Mouse (Mus musculus) gastrocnemius, adult 8-10 months (tissue): ENCODE measurements at regions not wholly inside any gene's neighbourhood (a gene's known extent, or its start where the extent isn't known, plus 50 kb on each side); places are given as distances from the start of the nearest gene placed in this dataset.
A peak's percentile ranks its signal among the peaks of the same experiment; 100 is the strongest.
"Not testable (repeated sequence)": the region's sequence is repeated elsewhere in the genome, so short reads cannot be mapped to it uniquely, and the experiment has no call there.

ENCODE experiments used
- DNase-seq, 2 experiments: peaks; one replicate each; pipeline ENCODE4 v3.0.0; 2022; ENCODE audit warnings: low spot score in 2 of 2

- DNase-seq: no peak
These were observed 339.3 kb upstream of the Maf start for GRCm38 (mm10) chr8:116046859-116047258.

- no peak for DNase-seq
These were observed 337.9 kb upstream of the Maf start for GRCm38 (mm10) chr8:116045526-116045925.

DNA sequence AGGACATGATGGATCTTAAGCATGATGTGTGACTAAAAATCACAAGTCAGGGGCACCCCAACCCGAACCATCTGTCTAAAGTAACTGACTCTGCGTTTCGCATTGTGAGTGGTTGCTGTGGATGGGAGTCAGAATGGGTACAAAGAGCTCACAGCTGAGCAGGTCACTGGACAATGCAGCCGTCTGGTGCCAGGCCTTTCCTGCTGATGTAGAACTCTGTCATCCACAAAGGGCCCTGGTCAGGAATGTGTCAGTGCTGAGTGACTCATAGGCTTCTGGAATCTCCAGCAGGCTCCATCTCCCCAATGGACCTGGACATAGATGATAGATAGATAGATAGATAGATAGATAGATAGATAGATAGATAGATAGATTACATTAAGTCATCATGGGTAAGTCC lies 335.8 kb upstream of the Maf start:
- DNase-seq: no peak

DNA sequence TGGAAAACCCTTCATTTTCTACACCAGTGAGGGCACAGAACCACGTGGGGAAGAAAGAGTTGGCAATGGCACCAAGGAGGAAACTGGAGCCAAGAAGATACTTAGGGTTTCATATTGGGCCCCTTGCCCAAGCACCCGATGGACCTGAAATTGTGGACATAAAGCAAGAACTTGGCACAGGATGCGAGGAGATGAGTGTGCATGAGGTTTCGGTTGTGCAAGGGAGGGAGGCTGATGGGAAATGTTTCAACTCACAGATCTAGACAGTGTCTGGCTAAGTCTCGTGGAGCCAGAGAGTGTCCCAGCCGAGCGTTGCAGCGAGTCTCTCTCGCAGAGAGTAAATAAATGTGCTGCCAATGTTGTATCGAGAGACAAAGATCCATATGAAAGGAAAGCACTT lies 323.4 kb upstream of the Maf start:
- no peak for DNase-seq

- DNase-seq: no peak
These were observed 317.7 kb upstream of the Maf start for GRCm38 (mm10) chr8:116025321-116025720.

DNA sequence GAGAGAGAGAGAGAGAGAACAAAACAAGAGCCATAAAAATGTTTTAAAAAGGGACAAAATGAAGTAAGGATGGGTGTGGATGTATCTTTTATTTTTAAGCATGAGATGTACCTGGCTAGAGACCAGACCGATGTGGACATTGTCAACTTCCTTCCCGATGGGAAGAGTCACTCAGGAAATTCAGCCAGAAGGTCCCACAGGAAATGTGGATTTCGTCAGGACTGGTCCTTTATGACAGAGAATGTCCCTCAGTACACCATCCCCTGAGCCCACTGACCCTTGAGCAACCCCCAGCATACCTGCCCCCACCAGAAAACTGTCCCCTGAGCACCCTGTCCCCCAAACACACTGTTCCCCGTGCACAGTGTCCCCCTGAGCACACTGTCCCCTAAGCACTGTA lies 317.2 kb upstream of the Maf start:
- no peak for DNase-seq

GRCm38 (mm10) chr8:116021691-116022090 lies 314.1 kb upstream of the Maf start:
- DNase-seq: no peak

GRCm38 (mm10) chr8:115995320-115995719 lies 287.7 kb upstream of the Maf start:
- no peak for DNase-seq

GRCm38 (mm10) chr8:115991989-115992388 lies 284.4 kb upstream of the Maf start:
- no peak for DNase-seq

DNA sequence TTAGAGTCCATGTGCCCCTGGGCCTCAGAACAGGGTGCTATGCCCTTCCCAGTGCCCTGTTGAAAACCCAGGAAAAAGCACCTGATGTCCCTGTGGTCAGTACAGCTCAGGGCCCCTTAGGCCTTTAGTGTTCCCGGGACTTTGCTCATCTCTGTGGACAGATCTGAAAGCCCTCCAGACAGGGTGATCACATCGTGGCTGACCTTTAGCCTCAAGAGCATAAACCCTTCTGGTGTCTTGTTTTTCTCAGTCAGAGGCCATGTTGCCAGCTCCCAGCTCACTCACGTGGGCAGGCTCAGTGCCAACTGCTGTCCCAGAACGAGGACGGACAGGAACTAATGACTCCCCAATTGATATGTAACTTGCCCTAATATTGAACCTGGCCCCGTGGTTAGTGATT lies 275.8 kb upstream of the Maf start:
- peak in 1 of 2 experiments; percentile 7 for DNase-seq

DNA sequence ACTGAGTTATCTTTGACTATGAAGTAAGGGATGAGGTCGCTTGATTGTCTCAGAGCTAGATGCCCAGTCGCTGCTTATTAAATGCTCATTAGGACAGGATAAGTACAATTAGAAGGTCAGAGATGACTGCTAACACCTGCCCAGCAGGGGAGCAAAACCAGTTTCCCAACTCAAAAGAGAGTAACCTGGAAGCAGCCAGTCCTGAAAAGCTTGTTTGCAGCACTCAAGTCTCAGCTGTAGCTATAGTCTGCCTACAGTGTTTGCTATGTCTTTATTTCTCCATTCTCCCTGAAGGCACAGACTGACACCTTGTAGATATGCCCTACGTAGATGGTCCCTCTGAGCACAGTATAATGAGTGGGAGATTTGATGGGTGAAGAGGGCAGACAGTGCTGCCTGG lies 274.7 kb upstream of the Maf start:
- DNase-seq: no peak

DNA sequence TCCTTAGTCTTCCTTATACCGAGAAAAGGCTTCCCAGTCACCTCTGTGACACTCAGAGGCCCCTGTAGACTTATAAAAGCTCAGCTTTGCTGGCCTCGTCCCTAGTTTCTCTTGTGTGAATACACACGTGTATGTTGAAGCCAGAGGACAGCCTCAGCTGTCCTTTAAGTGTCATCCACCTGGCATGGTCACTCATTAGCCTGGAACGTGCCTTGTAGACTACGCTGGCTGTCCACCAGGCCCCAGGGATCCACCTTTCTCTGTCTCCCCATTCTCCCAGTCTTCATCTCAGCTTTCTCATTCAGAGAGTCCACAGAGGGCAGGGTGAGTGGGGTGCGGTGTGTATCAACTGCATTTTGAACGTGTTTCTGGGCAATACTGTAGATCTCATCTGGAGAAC lies 273.8 kb upstream of the Maf start:
- DNase-seq: no peak

DNA sequence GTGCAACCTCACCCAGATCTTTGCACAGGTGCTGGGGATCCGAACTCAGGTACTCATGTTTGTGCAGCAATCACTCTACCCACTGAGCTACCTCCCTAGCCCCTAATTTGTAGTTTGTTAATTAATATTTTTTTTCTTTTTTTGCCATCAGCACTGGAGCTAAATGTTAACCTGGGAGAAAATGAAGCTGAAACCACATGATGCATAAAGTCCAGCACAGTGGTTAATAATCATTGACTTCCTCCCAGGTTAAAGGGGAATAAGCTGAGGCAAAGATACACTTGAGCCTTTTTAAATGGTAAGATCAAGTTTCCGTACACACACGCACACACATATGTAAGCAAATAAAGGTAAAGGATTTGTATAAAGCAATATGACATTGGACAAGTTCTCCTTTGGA lies 273.0 kb upstream of the Maf start:
- DNase-seq: no peak

- peak; percentile 40 to 52 for DNase-seq
These were observed 269.6 kb upstream of the Maf start for GRCm38 (mm10) chr8:115977152-115977551.

- no peak for DNase-seq
These were observed 267.1 kb upstream of the Maf start for GRCm38 (mm10) chr8:115974706-115975105.

DNA sequence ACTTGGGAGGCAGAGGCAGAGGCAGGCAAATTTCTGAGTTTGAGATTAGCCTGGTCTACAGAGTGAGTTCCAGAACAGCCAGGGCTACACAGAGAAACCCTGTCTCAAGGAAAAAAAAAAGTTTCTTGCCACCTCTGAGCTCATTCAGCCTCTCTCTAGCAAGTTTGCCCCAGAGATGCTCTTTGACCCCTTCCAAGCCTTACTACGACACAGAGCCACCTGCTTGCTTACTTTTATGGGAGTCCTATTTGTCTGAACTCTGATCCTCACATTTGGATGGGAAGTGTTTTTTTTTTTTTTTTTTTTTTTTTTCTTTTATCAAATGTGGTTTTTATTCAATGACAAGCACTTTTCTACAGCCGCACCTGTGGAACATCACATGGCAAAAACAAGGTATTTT lies 263.8 kb upstream of the Maf start:
- DNase-seq: not testable (repeated sequence)

DNA sequence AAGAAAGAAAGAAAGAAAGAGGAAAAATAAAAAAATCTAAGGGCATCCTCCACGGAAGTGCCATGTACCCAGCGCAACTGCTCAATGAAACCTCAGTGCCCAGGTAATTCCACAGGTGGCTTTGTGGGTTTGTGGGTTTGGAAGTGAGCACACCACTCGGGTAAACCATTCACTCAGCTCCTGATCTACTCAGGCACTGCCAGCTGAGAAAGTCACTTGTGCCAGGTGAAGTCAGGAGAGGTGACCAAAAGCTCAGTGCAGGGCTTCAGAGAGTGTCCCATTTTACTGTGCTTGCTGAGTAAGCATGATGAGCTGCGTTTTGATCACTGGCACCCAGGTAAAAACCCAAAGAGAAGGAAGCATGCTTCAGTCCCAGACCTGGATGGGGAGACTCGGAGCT lies 260.5 kb upstream of the Maf start:
- no peak for DNase-seq

DNA sequence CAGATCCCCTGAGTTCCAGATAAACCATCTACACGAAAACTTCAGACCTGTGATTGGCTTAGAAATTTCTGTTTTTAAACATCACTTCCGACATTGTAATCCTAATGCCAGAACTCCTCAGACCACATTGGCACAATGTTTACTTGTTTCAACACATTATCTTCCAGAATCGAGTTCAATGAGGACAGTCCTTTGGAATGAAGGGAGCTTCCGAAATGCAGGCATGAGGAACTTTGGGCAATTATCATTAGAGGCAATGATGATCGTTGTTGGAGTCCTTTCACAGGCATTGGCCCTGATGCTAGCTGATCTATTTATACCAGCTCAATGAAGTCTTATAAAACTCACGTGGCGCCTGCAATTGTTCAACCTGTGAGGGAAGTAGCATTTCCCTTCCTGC lies 258.4 kb upstream of the Maf start:
- DNase-seq: no peak

DNA sequence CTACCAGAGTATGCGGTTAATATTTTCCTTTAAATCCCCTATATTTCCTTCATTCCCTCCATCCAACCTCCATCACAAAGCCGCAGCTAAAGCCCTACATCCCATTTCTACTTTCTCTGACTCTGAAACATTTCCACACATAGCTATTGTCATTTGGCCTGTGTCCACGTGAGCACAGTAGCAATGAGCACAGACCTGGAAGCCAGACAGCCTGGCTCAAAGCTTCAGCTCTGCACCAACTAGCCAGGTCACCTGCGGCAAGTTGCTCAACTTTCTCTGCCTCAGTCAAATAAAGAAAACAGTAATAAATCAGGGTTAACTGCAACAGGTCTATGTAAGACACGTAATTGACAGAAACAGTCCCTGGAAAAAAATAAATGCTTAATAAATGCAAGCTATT lies 247.8 kb upstream of the Maf start:
- DNase-seq: no peak

- no peak for DNase-seq
These were observed 246.3 kb upstream of the Maf start for GRCm38 (mm10) chr8:115953783-115954470.

- no peak for DNase-seq
These were observed 244.9 kb upstream of the Maf start for GRCm38 (mm10) chr8:115952496-115952895.

- no peak for DNase-seq
These were observed 241.3 kb upstream of the Maf start for GRCm38 (mm10) chr8:115948916-115949315.

DNA sequence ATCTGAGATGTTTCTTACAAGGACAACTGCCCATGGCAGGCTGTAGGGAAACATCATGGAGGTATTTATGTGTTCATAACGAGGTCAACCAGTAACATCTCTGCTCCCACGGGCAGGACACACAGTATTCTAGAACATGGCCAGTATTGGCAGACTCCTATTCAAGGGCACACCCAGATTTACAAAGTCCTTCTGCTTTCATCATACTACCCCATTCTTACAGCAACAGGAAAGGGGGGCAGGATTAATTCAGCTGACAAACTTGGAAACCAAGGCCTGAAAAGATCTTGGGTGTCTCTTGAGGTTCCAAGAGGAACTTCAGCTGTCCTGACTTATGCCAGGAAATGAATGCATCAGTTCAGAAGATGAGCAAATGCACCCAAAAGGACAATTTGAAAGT lies 240.4 kb upstream of the Maf start:
- no peak for DNase-seq
